Mouse (Mus musculus) WW6 (cell line): Measurements from ENCODE around the gene Mnd1.

Experiments
- DNase-seq: peaks from one replicate; pipeline ENCODE4 v3.0.0-alpha.2; 2013; ENCODE audit warnings: low read depth, low spot score

The Mnd1 gene

GRCm38 (mm10) chr3:84157559-84158350 lies 2.2 kb upstream of the Mnd1 start:
- no peak for DNase-seq

GRCm38 (mm10) chr3:84157011-84157410 lies 1.4 kb upstream of the Mnd1 start:
- no peak for DNase-seq

- no peak for DNase-seq
These were observed 519 bp upstream of the Mnd1 start for GRCm38 (mm10) chr3:84156105-84156504.

- peak; percentile 46 for DNase-seq
These were observed 440 bp downstream of the Mnd1 start for GRCm38 (mm10) chr3:84155146-84155545.

- DNase-seq, result no peak
These were observed 855 bp downstream of the Mnd1 start for GRCm38 (mm10) chr3:84154721-84155141.

- no peak for DNase-seq
These were observed 5.8 kb downstream of the Mnd1 start for GRCm38 (mm10) chr3:84149831-84150230.

- no peak for DNase-seq
These were observed 14.6 kb downstream of the Mnd1 start for GRCm38 (mm10) chr3:84140947-84141346.

- no peak for DNase-seq
These were observed 19.1 kb downstream of the Mnd1 start for GRCm38 (mm10) chr3:84136509-84136908.

- DNase-seq, result no peak
These were observed 19.7 kb downstream of the Mnd1 start for GRCm38 (mm10) chr3:84135933-84136332.

GRCm38 (mm10) chr3:84135387-84135786 lies 20.2 kb downstream of the Mnd1 start:
- no peak for DNase-seq

- no peak for DNase-seq
These were observed 24.2 kb downstream of the Mnd1 start for GRCm38 (mm10) chr3:84131369-84131768.

- no peak for DNase-seq
These were observed 24.8 kb downstream of the Mnd1 start for GRCm38 (mm10) chr3:84130776-84131175.

- no peak for DNase-seq
These were observed 26.4 kb downstream of the Mnd1 start for GRCm38 (mm10) chr3:84128871-84129870.

GRCm38 (mm10) chr3:84127431-84127830 lies 28.2 kb downstream of the Mnd1 start:
- DNase-seq, result no peak

GRCm38 (mm10) chr3:84126721-84127120 lies 28.9 kb downstream of the Mnd1 start:
- DNase-seq, result no peak

- no peak for DNase-seq
These were observed 29.8 kb downstream of the Mnd1 start for GRCm38 (mm10) chr3:84125704-84126289.

- no peak for DNase-seq
These were observed 32.1 kb downstream of the Mnd1 start for GRCm38 (mm10) chr3:84123461-84123860.

GRCm38 (mm10) chr3:84118718-84119117 lies 36.9 kb downstream of the Mnd1 start:
- DNase-seq, result no peak

- no peak for DNase-seq
These were observed 37.4 kb downstream of the Mnd1 start for GRCm38 (mm10) chr3:84118178-84118577.

GRCm38 (mm10) chr3:84108614-84109013 lies 47.0 kb downstream of the Mnd1 start:
- no peak for DNase-seq

- DNase-seq, result no peak
These were observed 49.5 kb downstream of the Mnd1 start for GRCm38 (mm10) chr3:84106106-84106505.

- DNase-seq, result no peak
These were observed 52.0 kb downstream of the Mnd1 start for GRCm38 (mm10) chr3:84103536-84103935.
